Mouse (Mus musculus) kidney, postnatal 0 days (tissue): ENCODE results near the gene Nrp1. TPM values are rescaled to one million over a fixed set of nuclear protein-coding genes. Genes with fewer than 3 reads are reported as not detected.
A peak's percentile ranks its signal among the peaks of the same experiment; 100 is the strongest.

Source experiments
- ATAC-seq: fragments of 200-750 bp; cut with Nextera tagmentation; replicated peaks from 2 replicates; pipeline ENCODE4 v1.8.0; 2017; ENCODE audit warnings: low read depth, moderate number of reproducible peaks, moderate TSS enrichment, moderate library complexity; ENCODE audit not compliant: low FRiP score
- DNase-seq: peaks from one replicate; pipeline ENCODE4 v3.0.0-alpha.2; 2016; ENCODE audit warnings: low spot score
- H3K27ac ChIP-seq: fragments of 300-500 bp; sonication (generic); 2 replicates; pipeline ENCODE4 v1.5.1; 2014; ENCODE audit warnings: mild to moderate bottlenecking
- H3K27me3 ChIP-seq: fragments of 300-500 bp; sonication (generic); 2 replicates; pipeline ENCODE4 v1.6.1; 2014; ENCODE audit warnings: low read length, mixed read lengths; ENCODE audit not compliant: insufficient read depth
- H3K36me3 ChIP-seq: fragments of 300-500 bp; sonication (generic); 2 replicates; pipeline ENCODE4 v1.6.1; 2014; ENCODE audit warnings: low read length, mixed read lengths; ENCODE audit not compliant: insufficient read depth
- H3K4me1 ChIP-seq: fragments of 300-500 bp; sonication (generic); replicated peaks from 2 replicates; pipeline ENCODE4 v1.6.1; 2014; ENCODE audit warnings: antibody characterized with exemption, low read length, mixed read lengths; ENCODE audit not compliant: insufficient read depth
- H3K4me2 ChIP-seq: fragments of 300-500 bp; sonication (generic); 2 replicates; pipeline ENCODE4 v1.6.1; 2014; ENCODE audit warnings: mild to moderate bottlenecking, low read length, moderate library complexity, mixed read lengths
- H3K4me3 ChIP-seq: fragments of 300-500 bp; sonication (generic); replicated peaks from 2 replicates; pipeline ENCODE4 v1.5.1; 2014; ENCODE audit warnings: low read depth, low read length
- H3K9ac ChIP-seq: fragments of 300-500 bp; sonication (generic); 2 replicates; pipeline ENCODE4 v1.6.1; 2014; ENCODE audit warnings: low read depth, low read length
- H3K9me3 ChIP-seq: fragments of 300-500 bp; sonication (generic); replicated peaks from 2 replicates; pipeline ENCODE4 v1.6.1; 2016; ENCODE audit warnings: low read length, inconsistent platforms, mixed read lengths
- CTCF ChIP-seq: IDR thresholded peaks from 2 replicates; pipeline ENCODE4 v1.5.1; 2016; ENCODE audit warnings: antibody characterized with exemption, low read depth, mild to moderate bottlenecking, moderate library complexity
- WGBS: fragments of 180-500 bp; shearing (Covaris S2); extraction: QIAGEN DNeasy Blood & Tissue Kit; methylation state at CpG from one replicate; pipeline ENCODE4 v1.1.7; 2014; 5-methylcytosine and 5-hydroxymethylcytosine counted together
- polyA plus RNA-seq: library from polyadenylated mRNA; unstranded; fragments of >200 nt; fragmentation: Nextera tagmentation; extraction: Ambion mirVana; gene quantifications from 2 replicates; pipeline ENCODE4 v1.2.1, GENCODE M21; 2015

Gene Nrp1
- polyA plus RNA-seq, 1 experiment from 2014 or later, result 98.4 TPM

DNA sequence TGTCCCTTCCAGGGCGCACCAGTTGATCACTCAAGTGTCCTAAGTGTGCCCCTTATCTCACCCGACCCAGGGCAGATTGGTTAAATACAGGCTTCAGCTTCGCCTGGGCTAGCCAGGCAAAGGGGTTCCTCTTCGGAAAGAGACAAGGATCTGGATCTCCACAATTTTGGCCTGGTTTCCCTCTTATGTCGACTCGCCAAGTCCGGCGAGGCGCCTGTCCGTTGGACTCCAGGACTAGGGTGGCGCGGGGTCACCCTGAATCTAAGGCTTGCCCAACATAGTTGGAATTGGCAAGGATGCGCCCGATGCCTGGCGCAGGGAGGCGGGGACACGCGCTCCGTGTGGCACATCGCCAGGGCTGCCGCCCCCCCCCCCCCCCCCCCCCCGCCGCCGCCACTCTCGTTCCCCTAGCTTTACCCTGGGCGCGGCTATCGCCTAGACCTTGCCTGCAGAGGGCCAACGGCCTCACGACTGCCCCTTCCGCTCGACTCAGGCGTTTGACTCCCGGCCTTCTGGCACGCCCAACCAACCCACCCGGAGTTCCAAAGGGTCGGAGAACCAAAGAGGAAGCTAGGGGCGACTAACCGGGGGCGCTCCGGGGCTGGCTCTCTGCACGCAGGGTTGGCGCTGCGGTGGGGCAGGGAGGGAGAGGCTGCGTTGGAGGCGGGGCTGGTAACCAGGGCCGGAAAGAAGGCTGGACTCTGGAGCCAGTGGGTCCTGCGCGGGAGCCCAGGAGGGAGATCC is 1.4 kb upstream of the Nrp1 start:
- Histone ChIP-seq H3K27me3 (no peaks in the 10 kb centered on the region), H3K36me3 (no peaks in the 10 kb centered on the region), H3K4me1 (peaks cover 17% of the 10 kb centered on the region; the same call in 1 of the 2 replicates), H3K4me3 (peak overlapping the region; percentile 86), H3K27ac (peak overlapping the region; percentile 92), H3K9me3 (no peaks in the 10 kb centered on the region), H3K4me2 (peak overlapping the region; percentile 95), H3K9ac (peak overlapping the region; percentile 44)
- peak; percentile 67 for TF ChIP-seq CTCF
- 3% methylated on average over 37 of the region's 49 CpGs for WGBS
- DNase-seq (peak; percentile 92), ATAC-seq (peak; percentile 88)

DNA sequence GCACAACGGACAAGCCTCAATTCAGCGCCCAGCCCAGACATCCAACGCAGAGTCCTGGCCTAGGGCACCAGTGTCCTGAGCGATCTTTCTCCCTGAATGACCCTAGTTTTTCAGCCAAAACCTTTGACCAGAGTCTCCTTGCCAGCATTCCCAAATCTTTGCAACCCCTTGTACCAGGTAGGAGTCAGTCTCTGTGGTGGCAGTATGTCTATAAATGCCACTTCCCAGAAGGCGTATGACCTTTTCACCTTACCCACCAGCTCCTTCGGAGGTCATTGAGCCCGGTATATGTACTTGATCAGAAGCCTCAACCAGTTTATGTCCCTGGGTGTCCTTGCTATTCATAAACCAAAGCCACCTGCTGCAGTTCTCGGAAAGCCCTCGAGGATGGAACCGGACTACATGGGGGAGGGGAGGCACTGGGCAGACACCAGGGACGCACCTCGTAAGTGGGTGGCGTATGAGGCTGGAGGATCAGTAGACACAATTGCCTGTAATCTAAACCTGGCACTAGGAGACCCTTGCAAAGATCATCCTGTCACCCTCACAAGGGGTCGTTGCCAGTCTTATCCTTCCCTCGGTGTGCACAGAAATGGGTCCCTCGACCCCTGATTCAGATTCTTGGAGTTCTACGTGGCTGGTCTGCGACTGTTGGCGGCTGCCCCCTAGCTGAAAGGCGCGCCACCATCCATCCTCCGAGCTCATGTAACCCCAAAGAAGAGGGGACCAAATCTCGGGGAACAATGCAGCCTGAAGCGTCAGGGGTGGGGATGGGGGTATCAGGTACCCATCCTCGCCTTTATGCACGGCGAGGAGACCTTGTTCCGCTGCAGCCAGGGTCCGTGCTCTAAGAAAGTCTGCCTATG is 631 bp upstream of the Nrp1 start:
- ATAC-seq (peak; percentile 9; the same call in 1 of the 2 replicates), DNase-seq (peak; percentile 90)
- WGBS, result under 1% methylated on average over 29 of the region's 29 CpGs
- Histone ChIP-seq H3K4me2 (peak overlapping the region; percentile 95), H3K9me3 (no peaks in the 10 kb centered on the region), H3K4me3 (peak overlapping the region; percentile 86), H3K27ac (peak overlapping the region; percentile 92), H3K4me1 (peaks cover 22% of the 10 kb centered on the region; the same call in 1 of the 2 replicates), H3K36me3 (no peaks in the 10 kb centered on the region), H3K9ac (peak overlapping the region; percentile 86), H3K27me3 (no peaks in the 10 kb centered on the region)
- TF ChIP-seq CTCF, result peak; percentile 79

DNA sequence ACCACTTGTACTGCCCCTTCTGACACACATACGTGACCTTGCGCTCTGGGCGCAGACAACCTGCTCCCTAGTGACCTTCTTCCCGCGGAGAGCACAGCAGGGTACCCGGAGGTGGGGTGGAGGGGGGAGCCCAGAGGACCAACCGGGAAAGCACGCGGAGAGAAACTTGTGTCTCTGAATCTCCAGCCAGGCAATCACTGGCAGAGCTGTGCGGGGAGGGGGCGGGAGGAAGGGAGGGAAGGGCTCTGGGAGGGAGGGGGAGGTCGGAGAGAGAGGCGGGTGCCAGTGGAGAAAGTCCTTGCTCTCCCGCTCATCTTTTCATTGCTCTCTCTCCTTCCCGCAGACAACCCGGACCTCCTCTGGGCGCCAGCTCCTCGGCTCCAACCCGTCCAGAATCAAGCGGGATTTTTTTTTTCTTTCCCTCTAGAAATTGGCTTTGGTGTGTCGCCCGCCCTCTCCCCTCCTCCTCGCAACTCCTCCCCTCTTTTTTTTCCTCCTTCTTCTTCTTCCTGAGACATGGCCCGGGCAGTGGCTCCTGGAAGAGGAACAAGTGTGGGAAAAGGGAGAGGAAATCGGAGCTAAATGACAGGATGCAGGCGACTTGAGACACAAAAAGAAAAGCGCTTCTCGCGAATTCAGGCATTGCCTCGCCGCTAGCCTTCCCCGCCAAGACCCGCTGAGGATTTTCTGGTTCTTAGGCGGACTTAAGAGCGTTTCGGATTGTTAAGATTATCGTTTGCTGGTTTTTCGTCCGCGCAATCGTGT is 534 bp downstream of the Nrp1 start:
- peak; percentile 91 for DNase-seq

DNA sequence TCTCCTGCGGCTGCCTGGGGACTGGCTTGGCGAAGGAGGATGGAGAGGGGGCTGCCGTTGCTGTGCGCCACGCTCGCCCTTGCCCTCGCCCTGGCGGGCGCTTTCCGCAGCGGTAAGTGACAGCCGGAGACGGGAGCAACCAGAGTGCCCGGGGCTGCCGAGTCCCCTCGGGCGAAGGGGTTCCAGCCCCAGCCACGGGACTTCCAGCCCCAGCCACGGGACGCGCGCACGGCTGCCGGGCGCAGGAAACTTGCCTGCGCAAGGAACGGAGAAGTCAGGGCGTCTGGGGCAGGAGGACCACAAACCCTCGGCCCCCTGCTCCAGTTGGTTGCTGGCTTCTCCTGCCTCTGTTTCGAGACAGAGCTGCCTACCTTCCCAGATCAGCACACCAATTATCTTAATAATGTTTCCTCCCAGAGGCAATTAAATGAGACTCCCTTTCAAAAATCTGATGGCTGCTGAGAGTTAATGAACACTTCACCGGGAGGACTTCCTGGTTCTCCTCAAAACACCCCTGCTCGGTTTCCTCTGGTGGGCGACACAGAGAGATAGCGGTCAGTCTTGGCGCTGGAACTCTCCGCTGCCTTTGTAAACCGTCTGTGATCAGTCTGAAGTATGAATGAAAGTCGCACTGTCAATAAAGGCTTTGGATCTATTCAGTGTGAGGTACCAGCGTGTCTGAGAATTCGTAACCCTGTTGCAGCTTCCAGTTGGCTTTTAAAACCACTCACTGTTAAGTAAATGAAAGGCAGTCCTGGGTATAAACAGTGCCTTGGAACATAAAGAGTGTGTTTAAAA is 1.3 kb downstream of the Nrp1 start:
- WGBS, result under 1% methylated on average over 40 of the region's 40 CpGs
- DNase-seq, result peak; percentile 68
- peaks cover 27% of the 10 kb centered on the region; the same call in 1 of the 2 replicates for H3K4me1 ChIP-seq
- no peak for ATAC-seq
- no peaks in the 10 kb centered on the region for H3K9me3 ChIP-seq
- H3K36me3 ChIP-seq, result no peaks in the 10 kb centered on the region
- no peaks in the 10 kb centered on the region for H3K27me3 ChIP-seq
- peak overlapping the region; percentile 86 for H3K4me3 ChIP-seq
- TF ChIP-seq CTCF, result no peak
- peak overlapping the region; percentile 92 for H3K27ac ChIP-seq
- peak overlapping the region; percentile 95 for H3K4me2 ChIP-seq
- H3K9ac ChIP-seq, result peak overlapping the region; percentile 86

More for the DNA sequence above, 534 bp downstream of the Nrp1 start:
- TF ChIP-seq CTCF, result no peak
- no peaks in the 10 kb centered on the region for H3K9me3 ChIP-seq
- peak overlapping the region; percentile 86 for H3K9ac ChIP-seq
- H3K4me3 ChIP-seq, result peak overlapping the region; percentile 86
- H3K27ac ChIP-seq, result peak overlapping the region; percentile 92
- ATAC-seq, result peak; percentile 14
- WGBS, result under 1% methylated on average over 41 of the region's 41 CpGs
- no peaks in the 10 kb centered on the region for H3K36me3 ChIP-seq
- no peaks in the 10 kb centered on the region for H3K27me3 ChIP-seq
- H3K4me2 ChIP-seq, result peak overlapping the region; percentile 95
- peaks cover 25% of the 10 kb centered on the region; the same call in 1 of the 2 replicates for H3K4me1 ChIP-seq

DNA sequence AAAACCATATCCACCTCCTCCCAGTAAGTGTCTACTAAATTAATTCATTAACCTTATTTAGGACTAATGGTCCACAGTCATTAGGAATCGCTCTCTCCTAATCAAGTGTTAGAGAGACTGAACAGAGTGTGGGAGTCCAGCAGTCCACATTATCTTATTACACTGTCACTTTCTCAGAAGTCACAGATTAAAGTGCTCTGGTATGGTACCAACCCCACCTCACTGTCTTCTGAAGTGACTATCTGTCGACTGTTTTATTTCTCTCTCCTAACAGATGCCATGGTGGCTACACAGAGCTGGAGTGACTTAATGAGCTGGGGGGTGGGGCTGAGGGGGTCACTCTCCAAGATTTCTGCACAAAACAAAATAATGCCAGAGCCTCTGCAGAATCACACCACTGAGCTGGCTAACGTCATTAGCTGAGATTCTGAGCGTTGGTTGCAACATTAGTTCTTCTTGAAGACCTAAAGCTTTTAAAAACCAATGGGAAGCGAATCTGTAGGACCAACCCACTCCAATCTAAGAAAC is 3.0 kb downstream of the Nrp1 start:
- TF ChIP-seq CTCF, result no peak
- DNase-seq (peak; percentile 46), ATAC-seq (no peak)
- WGBS, result 12% methylated on average over 5 of the region's 5 CpGs
- peak overlapping the region; percentile 86 for H3K4me3 ChIP-seq
- peak overlapping the region; percentile 26; the same call in 1 of the 2 replicates for H3K27ac ChIP-seq
- H3K27me3 ChIP-seq, result no peaks in the 10 kb centered on the region
- H3K4me1 ChIP-seq, result peaks cover 30% of the 10 kb centered on the region
- no peaks in the 10 kb centered on the region for H3K9me3 ChIP-seq
- H3K36me3 ChIP-seq, result no peaks in the 10 kb centered on the region
- H3K4me2 ChIP-seq, result peak overlapping the region; percentile 95
- H3K9ac ChIP-seq, result peak overlapping the region; percentile 86; the same call in 1 of the 2 replicates
